Mouse (Mus musculus) cerebellum, postnatal 10 days (tissue): Measurements from ENCODE around the gene Gm14597.
"Not testable (repeated sequence)": the region's sequence is repeated elsewhere in the genome, so short reads cannot be mapped to it uniquely, and the experiment has no call there.

ENCODE experiments used
- DNase-seq, 2 experiments: peaks; one replicate each; pipeline ENCODE4 v3.0.0; 2021; ENCODE audit warnings: mixed read lengths in 2 of 2

Gm14597 gene

DNA sequence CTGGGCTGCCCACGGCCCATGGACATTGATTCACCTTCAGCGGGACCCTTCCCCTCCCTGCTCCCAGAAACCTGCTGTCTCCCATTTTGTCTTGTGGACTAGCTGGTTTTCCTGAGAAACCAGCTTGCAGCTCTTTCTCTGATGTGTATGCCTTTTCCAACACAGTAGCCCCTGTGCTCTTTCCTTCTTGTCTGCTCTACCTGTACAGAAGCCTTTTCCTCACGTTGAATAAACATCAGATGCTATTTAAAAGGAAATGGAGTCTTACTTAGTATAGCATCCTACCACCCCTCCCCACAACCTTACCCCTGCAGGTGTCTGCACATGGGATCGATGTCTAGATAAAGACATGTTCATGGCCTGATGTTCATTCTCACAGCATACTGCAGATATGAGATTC lies at the start of gene Gm14597:
Gene Gm14597, minus strand, starts transcription at position 101 of the 400 bp plus-strand sequence.
- not testable (repeated sequence) for DNase-seq

DNA sequence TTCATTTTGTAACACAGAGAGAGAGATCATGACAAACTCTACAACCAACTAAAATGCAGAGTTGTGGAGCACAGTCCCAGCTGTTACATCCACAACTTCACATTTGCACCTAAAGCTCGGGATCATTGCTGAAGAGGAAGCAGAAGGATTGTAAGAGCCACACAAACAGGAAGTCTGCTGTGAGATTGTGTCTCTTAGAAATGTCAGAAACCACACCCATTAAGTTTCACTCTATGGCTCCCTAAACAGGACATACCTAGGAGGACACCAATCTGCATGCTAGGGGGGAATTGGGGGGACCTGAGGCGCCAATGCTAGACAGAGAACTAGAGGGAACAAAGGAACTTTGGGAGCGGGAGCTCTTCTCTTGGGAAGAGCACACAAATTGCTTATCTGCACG lies 44.1 kb upstream of the Gm14597 start:
- DNase-seq: not testable (repeated sequence)

DNA sequence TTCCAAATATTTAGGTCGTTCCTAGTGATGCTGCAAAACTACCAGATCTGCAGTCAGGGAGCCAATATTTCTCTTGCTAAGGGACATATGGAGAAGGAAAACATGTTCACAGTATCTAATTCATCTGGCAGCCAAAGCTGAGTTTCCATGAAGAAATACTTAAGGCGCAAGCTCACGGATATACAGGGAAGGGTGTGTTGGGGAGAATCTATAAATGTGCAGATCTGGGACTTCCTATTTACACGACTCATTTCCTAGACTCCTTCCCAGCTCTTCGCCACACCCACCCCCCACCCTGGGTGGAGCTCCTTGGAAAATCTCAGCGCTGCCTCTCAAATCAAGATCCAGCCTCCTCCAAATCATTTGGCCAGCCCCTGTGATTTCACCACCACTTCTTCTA lies 37.1 kb upstream of the Gm14597 start:
- no peak for DNase-seq

DNA sequence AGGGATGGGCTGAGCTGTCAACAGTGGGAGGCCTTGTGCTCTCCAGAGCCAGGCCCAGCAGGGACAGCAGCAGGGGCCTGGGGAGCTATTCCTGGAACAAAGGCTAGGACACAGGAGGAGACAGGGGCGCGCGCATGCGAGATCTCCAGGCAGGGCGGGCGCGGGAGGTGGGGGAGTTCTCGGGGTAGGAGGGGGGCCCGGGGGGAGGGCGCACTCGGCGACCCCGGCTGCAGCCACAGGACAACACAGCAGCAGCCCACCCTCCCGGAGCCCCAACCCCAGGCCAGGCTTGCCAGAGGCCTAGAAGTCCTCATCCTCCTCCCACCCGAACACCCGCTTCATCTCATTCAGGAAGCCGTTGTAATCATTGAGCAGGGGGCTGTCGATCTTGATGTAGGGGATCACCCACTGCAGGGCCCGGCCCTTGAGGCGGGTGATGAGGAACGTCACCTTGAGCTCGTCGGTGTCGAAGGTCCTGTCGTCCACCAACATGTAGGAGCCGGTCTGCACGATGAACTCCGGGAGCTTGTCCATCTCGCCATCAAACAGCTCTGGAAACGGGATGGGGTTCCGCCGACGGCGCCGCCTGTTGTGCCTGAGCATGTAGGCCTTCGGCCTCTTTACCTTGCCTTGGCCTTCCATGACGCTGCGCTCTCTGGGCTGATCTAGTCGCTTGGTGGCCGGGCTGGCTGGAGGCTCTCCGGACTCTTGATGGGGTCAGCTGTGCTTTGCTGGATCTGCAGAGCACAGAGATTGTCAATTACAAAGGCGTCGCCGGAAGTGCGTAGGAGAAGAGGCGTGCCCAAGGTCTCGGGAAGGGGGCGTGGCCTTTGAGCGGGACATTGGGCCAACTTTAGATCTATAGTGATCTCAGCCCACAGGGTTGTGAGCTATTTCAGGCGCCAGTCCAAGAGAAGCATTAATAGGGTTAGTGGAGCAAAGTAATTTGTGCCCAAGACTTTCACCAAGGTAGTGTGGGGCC lies 34.5 kb upstream of the Gm14597 start, which contains the start of gene Rtl8a:
Gene Rtl8a, minus strand, starts transcription at position 703 of the 982 bp plus-strand sequence.
- peak; percentile 88 to 89 for DNase-seq

DNA sequence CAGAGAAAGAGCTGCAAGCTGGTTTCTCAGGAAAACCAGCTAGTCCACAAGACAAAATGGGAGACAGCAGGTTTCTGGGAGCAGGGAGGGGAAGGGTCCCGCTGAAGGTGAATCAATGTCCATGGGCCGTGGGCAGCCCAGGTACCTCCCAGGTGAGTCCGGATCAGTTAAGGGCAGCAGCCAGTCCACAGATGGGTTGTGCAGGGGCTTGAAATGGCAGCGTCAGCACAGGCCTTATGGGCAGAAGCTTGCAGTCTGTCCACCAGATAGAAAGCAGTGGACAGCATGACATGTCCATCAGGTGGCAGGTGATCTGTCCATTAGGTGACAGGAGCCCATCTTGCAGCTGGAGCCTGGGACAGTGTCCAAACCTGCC lies 33.8 kb upstream of the Gm14597 start:
- peak; percentile 1 to 3 for DNase-seq

DNA sequence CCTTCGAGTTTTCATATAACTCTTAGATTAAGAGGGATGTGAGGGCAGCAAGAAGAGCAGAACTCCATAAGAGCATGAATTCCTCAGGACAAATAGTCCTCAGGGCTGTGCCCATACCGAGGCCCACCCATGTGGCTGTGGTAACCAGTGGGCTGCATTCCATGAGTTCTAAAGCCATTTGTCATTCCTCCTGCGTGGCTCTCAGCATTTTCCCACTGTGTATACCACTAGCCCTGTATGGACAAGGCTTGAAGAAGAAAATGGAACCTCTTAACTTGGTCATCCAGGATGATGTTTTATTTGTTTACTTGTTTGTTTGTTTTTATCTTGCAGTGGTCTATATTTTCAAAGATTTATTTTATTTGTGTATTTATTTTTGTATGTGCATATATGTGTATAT lies 29.3 kb upstream of the Gm14597 start:
- not testable (repeated sequence) for DNase-seq

DNA sequence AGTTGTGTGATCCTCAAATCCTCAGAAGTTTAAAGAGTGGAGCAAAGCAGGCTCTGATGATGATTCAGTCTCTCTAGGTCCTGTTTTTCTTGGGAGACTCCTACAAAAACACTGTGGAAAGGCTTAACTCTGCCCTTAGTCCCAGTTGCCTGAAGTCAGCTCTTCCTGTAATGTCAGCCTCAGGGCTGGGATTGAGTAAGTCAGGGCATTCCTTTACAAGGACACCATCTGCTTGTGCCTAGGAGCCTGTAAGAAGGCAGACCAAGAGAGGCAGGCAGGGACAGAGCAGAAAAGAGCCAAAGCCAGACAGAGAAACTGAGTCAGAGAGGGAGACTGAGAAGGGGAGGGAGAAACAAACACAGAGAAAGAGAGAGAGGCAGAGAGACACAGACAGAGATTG lies 2.6 kb upstream of the Gm14597 start:
- not testable (repeated sequence) for DNase-seq

DNA sequence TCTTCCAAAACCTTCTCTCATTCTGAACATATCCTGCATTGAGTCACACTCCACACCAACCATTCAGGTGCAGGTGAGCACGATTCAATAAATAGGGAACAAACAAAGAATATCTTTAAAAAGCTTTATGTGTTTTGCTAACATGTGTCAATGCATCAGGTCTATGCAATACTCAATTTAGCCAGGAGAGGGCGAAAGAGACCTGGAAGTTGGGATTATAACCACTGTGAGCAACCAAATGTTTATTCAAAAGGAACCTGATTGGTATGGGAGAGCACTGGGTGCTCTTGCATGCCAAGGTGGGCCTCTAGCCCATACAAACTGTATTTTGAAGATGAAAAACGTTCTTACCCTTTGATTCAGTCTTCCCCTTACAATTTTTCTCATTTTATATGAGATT lies 1.8 kb upstream of the Gm14597 start:
- DNase-seq: peak; percentile 83 to 89

DNA sequence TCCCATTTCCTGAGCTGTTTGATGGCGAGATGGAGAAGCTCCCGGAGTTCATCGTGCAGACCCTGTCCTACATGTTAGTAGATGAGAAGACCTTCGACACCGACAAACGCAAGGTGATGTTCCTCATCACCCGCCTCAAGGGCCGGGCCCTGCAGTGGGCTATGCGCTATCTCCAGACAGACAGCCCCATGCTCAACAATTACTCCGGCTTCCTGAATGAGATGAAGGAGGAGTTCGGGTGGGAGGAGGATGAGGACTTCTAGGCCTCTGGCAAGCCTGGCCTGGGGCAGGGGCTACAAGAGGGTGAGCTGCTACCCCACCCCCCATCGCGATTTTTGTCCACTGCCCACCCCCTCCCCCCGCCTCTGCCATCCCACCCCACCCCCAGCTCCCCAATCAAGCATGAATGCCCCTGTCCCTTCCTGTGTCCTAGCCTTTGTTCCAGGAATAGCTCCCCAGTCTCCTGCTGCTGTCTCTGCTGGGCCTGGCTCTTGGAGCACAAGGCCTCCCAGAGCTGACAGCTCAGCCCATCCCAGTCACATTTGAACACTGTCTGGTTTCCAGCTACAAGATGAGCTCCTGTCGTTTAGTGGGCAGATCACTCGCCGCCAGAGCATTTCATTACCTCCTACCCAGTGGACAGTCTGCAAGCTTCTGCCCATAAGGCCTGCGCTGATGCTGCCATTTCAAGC lies 511 bp downstream of the Gm14597 start:
- peak; percentile 40 to 45 for DNase-seq

DNA sequence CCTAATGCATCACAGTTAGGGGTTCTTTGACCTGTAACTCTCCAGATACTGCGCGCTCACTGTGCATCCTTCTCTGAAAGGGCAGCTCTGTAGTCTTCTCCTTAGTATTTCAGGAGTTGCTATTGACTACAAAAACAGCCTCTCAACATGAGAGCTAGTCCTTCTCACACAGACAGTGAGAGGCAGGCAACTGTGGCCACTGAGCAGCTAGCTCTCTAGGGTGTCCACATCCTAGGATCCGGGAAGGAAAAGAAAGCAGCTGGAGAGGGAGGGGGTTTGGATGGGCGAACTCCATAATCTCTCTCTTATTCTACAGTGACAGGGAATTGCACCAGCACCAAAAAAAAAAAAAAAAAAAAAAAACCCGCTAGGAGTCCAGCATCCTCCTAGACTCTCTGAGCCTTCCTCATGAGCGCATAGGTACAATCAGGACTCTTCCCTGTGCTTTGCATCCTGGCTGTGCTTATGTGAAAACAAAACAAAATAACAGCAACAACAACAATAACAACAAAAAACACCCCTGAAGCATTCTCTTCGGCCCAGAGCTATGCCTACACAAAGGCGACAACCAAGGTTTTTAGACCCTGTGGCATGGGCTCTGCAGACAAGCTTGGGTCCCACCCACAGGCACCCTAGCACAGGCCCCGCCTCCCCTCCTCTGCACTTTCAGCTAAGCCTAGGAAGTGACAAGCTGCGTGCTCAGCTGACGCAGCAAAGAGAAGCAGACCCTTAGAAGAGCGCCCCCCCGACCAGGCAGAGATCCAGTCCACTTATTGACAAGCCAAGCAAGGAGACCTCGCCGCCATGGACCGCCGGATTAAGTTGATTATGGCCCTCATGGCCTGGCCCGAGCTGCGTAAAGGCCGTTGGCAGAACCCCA lies 1.3 kb downstream of the Gm14597 start, which contains the start of gene Rtl8c:
Gene Rtl8c, plus strand, starts transcription at position 791 of the 880 bp plus-strand sequence.
- peak; percentile 83 to 90 for DNase-seq

DNA sequence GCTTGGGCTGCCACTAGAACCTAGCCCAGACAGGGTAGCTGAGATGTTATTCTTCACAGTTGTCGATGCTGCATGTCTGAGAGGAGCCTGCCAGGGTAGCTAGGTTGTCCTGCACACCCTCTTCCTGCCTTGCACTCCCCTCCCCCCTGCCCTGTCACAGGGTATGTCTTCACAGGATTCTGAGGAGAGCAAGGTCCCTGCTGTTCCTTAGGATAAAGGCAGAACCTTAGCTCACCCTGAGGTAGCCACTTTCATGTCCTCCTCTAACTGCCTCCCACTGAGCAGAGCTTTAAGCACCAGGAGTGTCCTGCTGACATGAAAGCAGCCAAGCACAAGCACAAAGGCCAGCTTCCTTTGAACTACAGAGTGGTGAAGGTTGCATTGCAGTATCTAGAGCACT lies 2.6 kb downstream of the Gm14597 start:
- peak in 1 of 2 experiments; percentile 6 for DNase-seq

DNA sequence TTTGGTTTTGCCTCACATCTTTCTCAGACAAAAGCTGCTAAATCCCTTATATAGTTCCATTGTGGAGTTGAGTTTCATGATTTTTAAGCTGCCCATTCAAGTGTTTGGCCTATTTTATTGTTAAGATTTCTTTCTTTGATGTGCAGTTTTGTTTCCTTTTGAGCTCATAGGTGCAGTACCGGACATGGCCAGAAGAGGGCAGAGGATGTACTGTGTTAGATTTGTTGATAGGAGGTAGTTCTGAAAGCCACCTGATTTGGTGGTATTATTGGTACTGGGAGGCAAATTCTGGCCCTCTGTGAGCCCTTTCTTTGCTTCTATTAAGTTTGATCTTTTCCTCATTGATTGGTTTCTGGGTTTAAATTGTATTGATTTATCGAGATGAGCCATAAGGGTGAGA lies 8.8 kb downstream of the Gm14597 start:
- DNase-seq: peak; percentile 79 to 81

DNA sequence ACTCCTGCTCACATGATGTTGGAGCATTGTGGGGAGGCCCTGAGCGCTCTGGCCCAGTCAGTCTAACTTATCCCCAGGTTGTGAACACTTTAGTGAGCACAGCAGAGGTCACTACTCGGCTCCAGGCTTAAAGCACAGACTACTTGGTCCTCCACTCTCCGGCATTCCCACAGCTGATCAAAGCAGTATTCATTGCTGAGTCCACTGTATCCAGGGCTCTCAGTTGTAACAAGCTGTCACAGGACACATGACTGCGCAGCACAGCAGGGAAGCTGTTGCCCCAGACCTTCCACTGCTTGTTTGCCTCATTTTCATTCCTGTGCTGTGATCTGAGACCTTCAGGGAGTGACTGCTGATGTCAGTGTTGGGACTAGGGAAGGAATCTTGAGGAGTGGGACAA lies 25.4 kb downstream of the Gm14597 start:
- DNase-seq: not testable (repeated sequence)

DNA sequence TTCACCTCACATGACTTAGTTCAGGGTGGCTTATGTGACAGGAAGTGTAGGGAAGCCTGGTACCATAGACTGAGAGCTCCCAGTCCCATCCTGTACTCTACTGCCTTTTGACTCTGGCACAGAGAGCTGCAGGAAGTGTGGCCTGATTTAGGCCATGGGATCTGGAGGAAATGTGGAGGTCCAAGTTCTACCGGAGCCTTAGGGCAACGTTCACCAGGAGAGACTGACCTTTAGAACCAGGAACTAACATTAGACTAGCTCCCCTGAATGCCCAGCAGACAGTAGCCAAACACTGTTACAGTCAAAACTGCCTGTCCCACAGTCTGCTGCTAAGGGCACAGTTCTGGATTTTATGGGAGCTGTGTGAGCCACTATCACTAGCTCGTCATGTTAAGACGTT lies 27.4 kb downstream of the Gm14597 start:
- not testable (repeated sequence) for DNase-seq

DNA sequence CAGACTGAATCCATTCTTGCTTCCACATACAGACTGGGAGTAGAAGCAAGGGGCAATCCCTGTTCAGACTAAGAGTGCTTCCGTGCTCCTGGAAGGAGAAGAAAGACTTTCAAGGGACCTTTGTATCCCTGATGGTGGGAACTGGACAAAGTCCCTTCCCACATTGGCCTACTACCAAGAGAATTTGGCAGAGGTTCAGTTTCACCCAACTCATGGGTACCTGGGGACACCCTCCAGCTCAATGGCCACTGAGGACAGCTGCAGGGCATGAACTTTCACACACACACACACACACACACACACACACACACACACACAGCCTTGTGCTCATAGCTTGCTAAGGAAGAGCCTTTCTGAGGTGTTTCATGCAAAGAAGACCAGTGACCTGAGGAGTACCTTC lies 29.5 kb downstream of the Gm14597 start:
- DNase-seq: no peak
